ENCODE assay signal across 25 mouse cellular contexts in the genomic region with DNA sequence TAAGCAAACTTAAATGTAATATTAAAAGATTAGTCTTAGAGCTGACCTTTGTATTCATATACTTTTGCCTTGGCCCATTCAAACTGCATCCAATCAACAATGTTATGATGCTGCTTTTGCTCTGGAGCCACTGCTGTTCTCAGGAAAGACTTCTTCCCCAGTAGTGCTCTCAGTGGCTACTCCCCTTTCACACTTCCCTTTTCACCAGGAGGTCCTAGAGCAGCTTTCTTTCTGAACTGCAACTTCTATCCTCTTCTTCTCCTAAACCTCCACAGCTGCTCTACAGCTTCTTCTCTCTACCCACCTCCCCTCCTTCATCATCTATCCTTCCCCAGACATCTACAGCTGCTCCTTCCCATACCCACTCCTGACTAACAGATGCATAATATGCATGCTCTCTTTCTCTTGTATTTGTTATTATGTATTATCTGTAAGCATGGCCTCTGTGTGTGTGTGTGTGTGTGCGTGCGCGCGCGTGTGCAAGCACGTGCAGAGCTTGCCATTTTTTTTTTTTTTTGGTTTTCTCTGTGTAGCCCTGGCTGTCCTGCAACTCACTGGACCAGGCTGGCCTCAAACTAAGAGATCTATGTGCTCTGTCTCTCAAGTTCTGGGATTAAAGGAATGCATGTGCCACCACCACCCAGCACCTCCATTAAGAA. TPM values are rescaled to one million over a fixed set of nuclear protein-coding genes. Genes with fewer than 3 reads are reported as not detected.
A peak's percentile ranks its signal among the peaks of the same experiment; 100 is the strongest.
DNase-seq lines count a peak whose midpoint lies in the region; ATAC-seq and TF ChIP-seq lines count a peak whose summit lies in the region.
"Had no signal": no experiment of that assay in that cellular context is flagged by ENCODE, and none has a peak within 500 bp of the region (broad histone marks: within the 10 kb centered on the region; RNA-seq: fewer than 3 reads in every experiment).

No protein-coding gene starts in this region.

- ATAC-seq in granulocyte monocyte progenitor cell, adult 5-6 weeks (replicated peaks; ENCODE audit: poor library complexity, severe bottlenecking), result peak; percentile 82
- peak; percentile 54; the same call in 1 of the 2 replicates for ATAC-seq in monocyte, adult 5-6 weeks (replicated peaks; ENCODE audit: insufficient number of reproducible peaks, low FRiP score, low TSS enrichment, poor library complexity, severe bottlenecking)
- ATAC-seq in midbrain, postnatal 0 days (ENCODE audit: low FRiP score), result no peak
- ATAC-seq: forebrain, embryonic 13.5 days; forebrain, embryonic 16.5 days had no signal

- no peaks in the 10 kb centered on the region for H3K27me3 ChIP-seq in MEL (ENCODE audit: control insufficient read depth in 1 of 2, insufficient read depth in 2 of 2, low read length in 2 of 2)
- no peaks in the 10 kb centered on the region for H3K27me3 ChIP-seq in midbrain, postnatal 0 days (ENCODE audit: insufficient read depth, low read length)
- H3K27me3 ChIP-seq: embryonic facial prominence, embryonic 13.5 days; forebrain, embryonic 13.5 days; hindbrain, embryonic 12.5 days; hindbrain, embryonic 15.5 days had no signal

- H3K9me3 ChIP-seq in MEL (replicated peaks; ENCODE audit: insufficient read depth, low read length), result no peaks in the 10 kb centered on the region
- no peaks in the 10 kb centered on the region for H3K9me3 ChIP-seq in midbrain, postnatal 0 days (ENCODE audit: low read length)
- H3K9me3 ChIP-seq: embryonic facial prominence, embryonic 10.5 days; embryonic facial prominence, embryonic 13.5 days; forebrain, embryonic 13.5 days; G1E; hindbrain, embryonic 12.5 days; hindbrain, embryonic 15.5 days had no signal

- peaks cover 0 to 55% of the 10 kb centered on the region in 2 experiments; a peak in 2 of 4 replicates for H3K36me3 ChIP-seq in MEL (ENCODE audit: control insufficient read depth in 1 of 2, insufficient read depth in 2 of 2, low read length in 2 of 2)
- peaks cover 16% of the 10 kb centered on the region for H3K36me3 ChIP-seq in midbrain, postnatal 0 days (ENCODE audit: insufficient read depth, low read length)

- peaks cover 3% of the 10 kb centered on the region; the same call in 1 of the 2 replicates for H3K79me2 ChIP-seq in MEL (ENCODE audit: control insufficient read depth, insufficient read depth, low read length, poor library complexity)

- no peak overlapping the region for H3K9ac ChIP-seq in MEL (ENCODE audit: control insufficient read depth, low read depth, low read length, poor library complexity, severe bottlenecking)
- H3K9ac ChIP-seq in midbrain, postnatal 0 days (replicated peaks; ENCODE audit: low read length, poor library complexity, severe bottlenecking), result no peak overlapping the region
- H3K9ac ChIP-seq: embryonic facial prominence, embryonic 13.5 days; forebrain, embryonic 13.5 days; hindbrain, embryonic 12.5 days; hindbrain, embryonic 15.5 days had no signal

- no peak for TF ChIP-seq POLR2A in MEL (IDR thresholded peaks at IDR 0.05; ENCODE audit: control insufficient read depth in 1 of 2, insufficient read depth in 1 of 2, low read depth in 1 of 2, low read length in 2 of 2, poor library complexity in 1 of 2)

- H3K27ac ChIP-seq in MEL (ENCODE audit: control insufficient read depth, low read depth, low read length), result no peak overlapping the region
- no peak overlapping the region for H3K27ac ChIP-seq in midbrain, postnatal 0 days (ENCODE audit: low read depth, low read length)
- H3K27ac ChIP-seq: embryonic facial prominence, embryonic 10.5 days; embryonic facial prominence, embryonic 13.5 days; forebrain, embryonic 13.5 days; hindbrain, embryonic 12.5 days; hindbrain, embryonic 15.5 days had no signal

- TF ChIP-seq CTCF in MEL (IDR thresholded peaks at IDR 0.05 in 2 of 3, conservative IDR thresholded peaks at IDR 0.05 in 1 of 3; ENCODE audit: control insufficient read depth in 1 of 3, insufficient read depth in 1 of 3, low read depth in 2 of 3, low read length in 3 of 3, poor library complexity in 1 of 3, severe bottlenecking in 1 of 3), result no peak
- TF ChIP-seq CTCF in midbrain, postnatal 0 days (IDR thresholded peaks at IDR 0.05), result no peak

- no peaks in the 10 kb centered on the region for H3K4me1 ChIP-seq in MEL (ENCODE audit: control insufficient read depth in 1 of 2, insufficient read depth in 2 of 2, low read length in 2 of 2)
- no peaks in the 10 kb centered on the region for H3K4me1 ChIP-seq in midbrain, postnatal 0 days (ENCODE audit: insufficient read depth, low read length)
- H3K4me1 ChIP-seq: embryonic facial prominence, embryonic 10.5 days; embryonic facial prominence, embryonic 13.5 days; hindbrain, embryonic 15.5 days had no signal

- 94% methylated on average over 6 of the region's 6 CpGs for WGBS in midbrain, postnatal 0 days

- no peak overlapping the region for H3K4me2 ChIP-seq in midbrain, postnatal 0 days (ENCODE audit: low read depth, low read length, poor library complexity, severe bottlenecking)
- H3K4me2 ChIP-seq: embryonic facial prominence, embryonic 13.5 days; forebrain, embryonic 13.5 days; heart, embryonic 11.5 days; hindbrain, embryonic 12.5 days; hindbrain, embryonic 15.5 days had no signal

- TF ChIP-seq EP300 in MEL (IDR thresholded peaks at IDR 0.05; ENCODE audit: low read depth in 1 of 2, low read length in 2 of 2), result no peak

- peak; percentile 66 for DNase-seq in MEL (ENCODE audit: low read depth, low spot score)
- no peak for DNase-seq in layer of hippocampus, adult 9-11 months
- no peak for DNase-seq in T-cell, adult 2 months (ENCODE audit: low spot score)
- no peak for DNase-seq in midbrain, postnatal 0 days (ENCODE audit: low spot score)
- DNase-seq: adrenal gland, postnatal 10 days; adrenal gland, postnatal 36 days; cerebellum, adult 11 months; cerebellum, adult 2 months; cerebellum, adult 9-11 months; cerebellum, postnatal 25 days; embryo, embryonic 11 days; gastrocnemius, postnatal 10 days; gastrocnemius, postnatal 36 days; heart, adult 11 months had no signal

- no peak overlapping the region for H3K4me3 ChIP-seq in MEL (ENCODE audit: control insufficient read depth in 1 of 2, insufficient read depth in 1 of 2, low read depth in 2 of 2, low read length in 2 of 2)
- no peak overlapping the region for H3K4me3 ChIP-seq in midbrain, postnatal 0 days (ENCODE audit: low read depth, low read length)
- H3K4me3 ChIP-seq: embryonic facial prominence, embryonic 10.5 days; embryonic facial prominence, embryonic 13.5 days; erythroblast, embryonic 14.5 days; forebrain, embryonic 13.5 days; hindbrain, embryonic 12.5 days; hindbrain, embryonic 15.5 days had no signal

- TF ChIP-seq RAD21 in MEL (IDR thresholded peaks at IDR 0.05; ENCODE audit: low read depth, low read length), result no peak

TF ChIP-seq in MEL, 35 proteins besides CTCF, POLR2A, EP300 and RAD21:
- no peak for TF ChIP-seq TBP (IDR thresholded peaks at IDR 0.05; ENCODE audit: low read depth, low read length)
- 0 out of 2 replicates have a peak, but pooled peaks have one; percentile 3 for TF ChIP-seq SIN3A (IDR thresholded peaks at IDR 0.05; ENCODE audit: low read length)

RNA-seq across cellular contexts. Expression of a gene that starts 44.2 kb away (rescaled TPM):
- total RNA-seq in MEL (2012; rRNA removed), result 160 and 170 TPM in 2 replicates
- polyA plus RNA-seq in MEL (2012; ENCODE audit: insufficient read depth in 1 of 2, insufficient read length in 2 of 2, low read depth in 1 of 2, low replicate concordance in 2 of 2, missing spikeins in 1 of 2), result 100 to 1,000 TPM in 1 of 2 experiments, 10 to 100 TPM in 1; 40.0 to 172 TPM
- total RNA-seq in granulocyte monocyte progenitor cell, adult 5-6 weeks (2014; fragmentation: Nextera tagmentation), result 189 and 205 TPM in 2 replicates
- total RNA-seq in granulocyte monocyte progenitor cell, adult 5-6 weeks (2017), result 254 and 304 TPM in 2 replicates
- 561 to 661 TPM (median 575 TPM) in 3 replicates for total RNA-seq in monocyte, adult 5-6 weeks (2017)
- total RNA-seq in midbrain, postnatal 0 days (2014; rRNA removed), result 70.4 and 77.0 TPM in 2 replicates
- polyA plus RNA-seq in midbrain, postnatal 0 days (2015; fragmentation: Nextera tagmentation; extraction: Ambion mirVana), result 169 and 193 TPM in 2 replicates
